Mouse (Mus musculus) ES-Bruce4 (cell line): ENCODE measurements around the gene Sf3b4.

Source experiments
- CTCF ChIP-seq: IDR thresholded peaks from one replicate; pipeline ENCODE4 v1.8.1; 2011; ENCODE audit warnings: low read depth, low read length
- EP300 ChIP-seq: IDR thresholded peaks from 2 replicates; pipeline ENCODE4 v1.6.1; 2011; ENCODE audit warnings: low read depth, low read length; ENCODE audit not compliant: insufficient read depth
- POLR2A ChIP-seq: IDR thresholded peaks from one replicate; pipeline ENCODE4 v1.8.1; 2011; ENCODE audit warnings: low read length; ENCODE audit not compliant: insufficient read depth

- TF ChIP-seq EP300 (no peak), CTCF (no peak), POLR2A (no peak)
Measured at GRCm38 (mm10) chr3:96132478-96132877, 39.7 kb upstream of the Sf3b4 start.
